Mouse (Mus musculus) liver (tissue): Measurements from ENCODE around the gene Fnbp1.
"Not testable (repeated sequence)": the region's sequence is repeated elsewhere in the genome, so short reads cannot be mapped to it uniquely, and the experiment has no call there.

Source experiments
- DNase-seq: peaks from one replicate; pipeline ENCODE4 v3.0.0-alpha.2; 2020; ENCODE audit warnings: mixed read lengths

The Fnbp1 gene

GRCm38 (mm10) chr2:31141867-31142454 is at the start of gene Fnbp1:
Gene Fnbp1, minus strand, starts transcription at chr2:31142008.
- DNase-seq, result peak; percentile 87

GRCm38 (mm10) chr2:31189654-31190053 is 47.8 kb upstream of the Fnbp1 start:
- DNase-seq, result no peak

DNA sequence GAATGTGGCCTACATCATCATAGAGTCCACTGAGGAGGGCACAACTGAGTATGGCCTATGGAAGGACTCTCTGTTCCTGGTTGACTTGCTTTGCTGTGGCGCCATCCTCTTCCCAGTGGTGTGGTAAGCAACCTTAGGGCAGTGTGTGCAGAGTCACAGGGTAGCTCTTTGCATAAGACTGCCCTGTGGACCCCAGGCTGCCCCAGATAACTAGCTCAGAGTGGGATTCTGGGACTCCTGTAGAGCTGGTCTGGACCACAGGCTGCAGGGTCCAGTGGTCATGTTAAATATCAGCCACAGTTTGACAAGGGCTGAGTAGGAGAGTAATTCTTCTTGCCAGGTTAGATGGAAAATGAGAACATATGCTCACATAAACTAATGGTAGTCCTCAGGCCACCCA is 46.9 kb upstream of the Fnbp1 start:
- DNase-seq, result no peak

DNA sequence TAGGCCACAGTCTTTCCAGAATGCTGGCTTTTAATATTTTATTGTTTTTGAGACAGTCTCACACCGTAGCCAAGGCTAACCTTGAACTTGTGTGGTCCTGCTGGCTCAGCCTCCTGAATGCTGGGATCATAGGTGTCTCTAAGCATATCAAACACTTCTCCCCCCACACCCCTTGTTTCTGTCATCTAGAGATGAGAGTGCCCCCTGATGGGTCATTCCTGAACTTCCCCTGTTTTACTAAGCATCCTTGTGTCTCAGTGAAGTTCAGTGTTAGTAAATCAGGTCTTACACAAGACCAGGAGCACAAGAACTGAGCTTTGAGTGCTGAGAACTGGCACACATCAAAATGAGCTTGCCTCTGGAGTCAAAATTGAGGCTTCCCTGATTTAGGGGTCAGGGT is 42.0 kb upstream of the Fnbp1 start:
- DNase-seq, result no peak

DNA sequence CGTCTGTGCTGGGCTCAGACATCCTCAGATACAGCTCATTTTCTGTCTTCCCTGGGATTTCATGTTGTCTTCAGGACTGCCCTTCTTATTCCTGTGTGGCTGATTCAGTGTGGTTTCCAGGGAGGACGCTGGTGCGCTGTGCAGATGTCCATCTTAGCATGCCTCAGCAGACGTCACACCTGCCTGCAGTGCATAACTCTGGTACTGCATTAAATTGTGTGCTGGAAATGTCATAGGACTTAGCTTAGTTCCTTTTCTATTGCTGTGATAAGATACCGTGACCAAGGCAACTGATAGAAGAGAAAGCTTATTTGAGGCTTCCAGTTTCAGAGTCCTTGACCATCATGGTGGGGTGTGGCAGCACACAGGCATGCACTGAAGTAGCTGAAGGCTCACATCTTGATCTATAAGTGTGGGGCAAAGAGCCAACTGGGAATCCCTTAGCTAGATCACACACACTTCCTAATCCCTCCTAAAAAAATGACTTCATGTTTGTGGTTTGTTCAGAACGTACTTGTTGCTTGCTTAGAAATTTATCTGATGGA is 41.0 kb upstream of the Fnbp1 start:
- DNase-seq, result no peak

- DNase-seq, result no peak
These were observed 38.3 kb upstream of the Fnbp1 start for GRCm38 (mm10) chr2:31180081-31180551.

DNA sequence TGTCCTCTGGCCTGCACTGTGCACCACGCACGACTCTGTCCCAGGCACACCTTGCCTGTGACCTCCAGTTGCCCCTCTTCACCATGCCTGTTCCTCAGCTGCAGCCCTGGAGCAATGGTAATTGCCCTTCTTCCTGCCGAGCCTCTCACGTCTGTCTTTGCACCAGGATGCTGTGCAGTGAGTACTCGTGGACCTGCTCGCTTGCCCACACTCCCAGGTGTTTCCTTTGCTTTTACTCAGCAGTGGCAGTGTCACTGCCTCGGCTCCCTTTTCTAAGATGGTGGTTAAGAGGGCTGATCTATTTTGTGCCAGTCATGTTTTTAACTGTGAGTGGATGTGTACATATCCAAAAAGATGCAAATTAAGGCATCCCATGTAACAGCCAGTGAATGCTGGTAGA is 37.7 kb upstream of the Fnbp1 start:
- no peak for DNase-seq

- not testable (repeated sequence) for DNase-seq
These were observed 36.8 kb upstream of the Fnbp1 start for GRCm38 (mm10) chr2:31178593-31178992.

GRCm38 (mm10) chr2:31173290-31173689 is 31.5 kb upstream of the Fnbp1 start:
- no peak for DNase-seq

GRCm38 (mm10) chr2:31172536-31172935 is 30.7 kb upstream of the Fnbp1 start:
- no peak for DNase-seq

GRCm38 (mm10) chr2:31172001-31172400 is 30.2 kb upstream of the Fnbp1 start:
- DNase-seq, result peak; percentile 23

- no peak for DNase-seq
These were observed 28.4 kb upstream of the Fnbp1 start for GRCm38 (mm10) chr2:31170164-31170563.

GRCm38 (mm10) chr2:31169001-31169400 is 27.2 kb upstream of the Fnbp1 start:
- DNase-seq, result no peak

DNA sequence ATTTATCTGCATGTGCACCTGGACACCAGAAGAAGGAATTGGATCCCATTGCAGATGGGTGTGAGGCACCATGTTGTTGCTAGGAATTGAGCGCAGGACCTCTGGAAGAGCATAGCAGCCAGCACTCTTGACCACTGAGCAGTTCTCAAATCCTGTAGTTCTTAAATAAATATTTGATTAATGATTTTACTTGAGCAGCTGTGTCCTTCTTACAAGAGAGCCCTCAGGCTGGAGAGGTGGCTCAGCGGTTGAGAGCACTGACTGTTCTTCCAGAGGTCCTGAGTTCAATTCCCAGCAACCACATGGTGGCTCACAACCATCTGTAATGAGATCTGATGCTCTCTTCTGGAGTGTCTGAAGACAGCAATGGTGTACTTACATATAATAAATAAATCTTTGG is 25.8 kb upstream of the Fnbp1 start:
- DNase-seq, result not testable (repeated sequence)

GRCm38 (mm10) chr2:31165529-31165928 is 23.7 kb upstream of the Fnbp1 start:
- DNase-seq, result no peak

DNA sequence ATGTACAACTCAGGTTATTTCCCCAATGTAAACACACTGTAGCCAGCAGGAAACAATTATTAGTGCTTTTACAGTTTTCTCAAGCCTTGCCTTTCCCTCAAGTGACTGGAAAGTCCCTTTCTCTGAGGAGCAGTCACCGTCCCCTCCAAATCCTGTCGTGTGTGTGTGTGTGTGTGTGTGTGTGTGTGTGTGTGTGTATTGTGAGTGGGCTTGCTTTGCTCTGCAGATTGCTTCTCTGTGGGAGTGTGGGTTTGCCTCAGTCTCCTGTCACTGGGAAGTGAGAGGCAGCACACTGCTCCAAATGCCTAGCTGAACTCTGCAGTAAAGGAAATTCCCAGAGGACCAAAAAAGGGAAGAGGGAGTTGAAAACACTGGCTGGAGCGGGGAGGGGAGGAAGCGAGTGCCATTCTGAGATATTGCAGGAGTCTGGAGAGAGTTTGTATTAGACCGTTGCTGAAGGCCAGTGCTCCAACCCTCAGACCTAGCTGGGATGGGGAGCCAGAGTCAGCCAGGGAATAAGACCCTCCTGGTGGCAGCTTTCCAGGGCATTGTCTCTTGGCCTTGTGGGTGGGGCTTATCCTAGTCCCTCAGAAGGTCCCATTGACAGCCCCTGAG is 23.1 kb upstream of the Fnbp1 start:
- peak; percentile 23 for DNase-seq

GRCm38 (mm10) chr2:31163361-31164118 is 21.7 kb upstream of the Fnbp1 start:
- no peak for DNase-seq

- no peak for DNase-seq
These were observed 19.8 kb upstream of the Fnbp1 start for GRCm38 (mm10) chr2:31161620-31162019.

- no peak for DNase-seq
These were observed 18.5 kb upstream of the Fnbp1 start for GRCm38 (mm10) chr2:31160147-31160920.

DNA sequence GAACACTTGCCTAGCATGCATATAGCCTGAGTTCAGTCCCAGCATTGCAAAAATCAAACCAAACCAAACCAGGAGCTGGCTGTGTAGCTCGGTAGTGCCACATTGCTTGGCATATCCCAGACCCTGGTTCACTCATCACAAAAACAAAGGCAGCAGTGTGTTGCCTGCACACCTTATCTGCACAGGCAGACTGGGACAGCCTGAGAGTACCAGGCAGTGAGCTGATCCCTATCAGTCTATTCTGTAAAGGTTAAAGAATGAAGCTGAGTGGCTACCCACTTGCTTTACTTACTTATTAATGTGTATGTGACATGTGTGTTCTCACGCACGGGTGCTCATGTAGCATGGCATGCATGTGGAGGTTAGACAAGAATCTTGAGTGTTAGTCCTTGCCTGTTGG is 15.0 kb upstream of the Fnbp1 start:
- DNase-seq, result peak; percentile 42

DNA sequence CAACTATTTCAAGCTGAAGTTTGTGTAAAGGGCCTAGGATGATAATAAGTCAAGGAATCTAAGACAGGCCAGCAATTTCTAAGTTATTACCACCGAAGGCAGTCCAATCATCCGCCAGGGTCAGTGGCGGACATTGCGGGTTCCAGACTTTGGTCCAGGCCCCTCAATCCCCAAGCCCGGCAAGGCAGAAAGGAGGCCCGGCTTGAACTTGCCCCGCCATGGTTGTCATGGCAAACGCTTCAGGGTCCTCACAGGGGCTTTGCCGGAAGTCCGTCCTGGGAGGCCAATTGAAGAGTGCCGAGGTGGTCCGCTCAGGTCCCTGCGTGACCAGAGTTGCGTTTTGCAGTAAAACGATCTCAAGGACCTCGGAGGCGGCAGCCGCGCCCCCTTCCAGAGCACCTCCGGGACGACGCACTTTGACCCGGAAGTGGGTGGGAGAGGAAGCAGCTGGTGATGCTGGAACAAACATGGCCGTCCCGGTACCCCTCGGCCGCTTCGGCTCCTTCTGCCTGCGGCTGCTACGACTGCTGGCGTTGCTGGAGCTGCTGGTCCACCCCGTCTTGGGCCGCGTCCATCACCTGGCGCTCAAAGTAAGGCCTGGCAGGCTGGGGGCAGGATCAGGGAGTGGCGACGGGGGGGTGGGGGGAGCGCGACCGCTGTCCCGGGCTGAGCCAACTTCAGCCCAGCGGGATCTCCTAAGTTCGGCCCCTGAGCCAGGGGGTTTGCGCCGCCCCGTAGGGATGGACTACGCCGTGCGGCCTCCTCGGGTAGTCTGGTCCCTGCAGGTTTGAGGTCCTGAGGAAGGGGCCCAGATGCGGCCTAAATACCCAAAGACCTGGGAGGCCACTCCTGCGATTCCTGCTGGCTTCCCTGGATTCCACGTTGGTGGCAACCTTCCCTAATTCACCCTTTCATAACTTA is 10.3 kb upstream of the Fnbp1 start, which contains the start of gene Gpr107:
Gene Gpr107 (plus strand): TSS at position 425 of the 921 bp plus-strand sequence.
- peak; percentile 80 for DNase-seq

DNA sequence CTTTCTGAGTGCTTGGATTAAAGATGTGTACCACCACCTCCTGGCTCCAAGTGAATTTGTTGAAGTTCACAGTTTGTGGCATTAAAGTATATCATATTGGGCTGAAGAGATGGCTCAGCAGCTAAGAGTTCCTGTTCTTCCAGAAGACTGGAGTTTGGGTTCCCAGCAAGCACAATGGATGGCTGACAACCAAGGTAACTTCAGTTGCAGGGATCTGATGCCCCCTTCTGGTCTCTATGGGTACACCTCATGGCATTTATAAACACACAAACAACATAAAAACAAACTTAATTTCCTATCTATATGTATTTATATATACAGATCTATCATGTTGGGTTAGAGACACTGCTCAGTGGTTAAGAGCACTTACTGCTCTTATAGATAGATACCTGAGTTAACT is 9.0 kb upstream of the Fnbp1 start:
- no peak for DNase-seq
